Mouse (Mus musculus) embryonic facial prominence, embryonic 11.5 days (tissue): ENCODE data around the gene Shc1. TPM values are rescaled to one million over a fixed set of nuclear protein-coding genes. Genes with fewer than 3 reads are reported as not detected.

Experiments
- ATAC-seq: fragments of 200-750 bp; cut with Nextera tagmentation; replicated peaks from 2 replicates; pipeline ENCODE4 v1.8.0; 2017; ENCODE audit warnings: low read depth; ENCODE audit not compliant: insufficient number of reproducible peaks, low FRiP score, low TSS enrichment
- DNase-seq: peaks from one replicate; pipeline ENCODE4 v3.0.0-alpha.2; 2015; ENCODE audit warnings: low spot score
- H3K27ac ChIP-seq: fragments of 300-500 bp; sonication (generic); replicated peaks from 2 replicates; pipeline ENCODE4 v1.5.1; 2014; ENCODE audit warnings: mild to moderate bottlenecking, low read depth, low read length, control low read depth
- H3K27me3 ChIP-seq: fragments of 300-500 bp; sonication (generic); 2 replicates; pipeline ENCODE4 v1.6.1; 2014; ENCODE audit warnings: mild to moderate bottlenecking, low read length, moderate library complexity, mixed read lengths; ENCODE audit not compliant: control insufficient read depth, insufficient read depth
- H3K36me3 ChIP-seq: fragments of 300-500 bp; sonication (generic); replicated peaks from 2 replicates; pipeline ENCODE4 v1.6.1; 2014; ENCODE audit warnings: low read depth, mild to moderate bottlenecking, low read length, moderate library complexity, mixed read lengths; ENCODE audit not compliant: control insufficient read depth, insufficient read depth
- H3K4me1 ChIP-seq: fragments of 300-500 bp; sonication (generic); 2 replicates; pipeline ENCODE4 v1.6.1; 2014; ENCODE audit warnings: low read length, mixed read lengths; ENCODE audit not compliant: control insufficient read depth, insufficient read depth
- H3K4me2 ChIP-seq: fragments of 300-500 bp; sonication (generic); 2 replicates; pipeline ENCODE4 v1.6.1; 2014; ENCODE audit warnings: low read depth, mild to moderate bottlenecking, control low read depth, low read length, moderate library complexity
- H3K4me3 ChIP-seq: fragments of 300-500 bp; sonication (generic); 2 replicates; pipeline ENCODE4 v1.5.1; 2014; ENCODE audit warnings: low read depth, low read length, control low read depth
- H3K9ac ChIP-seq: fragments of 300-500 bp; sonication (generic); replicated peaks from 2 replicates; pipeline ENCODE4 v1.6.1; 2014; ENCODE audit warnings: mild to moderate bottlenecking, control low read depth, low read length
- H3K9me3 ChIP-seq: fragments of 300-500 bp; sonication (generic); replicated peaks from 2 replicates; pipeline ENCODE4 v1.6.1; 2016; ENCODE audit warnings: mild to moderate bottlenecking, low read length, inconsistent platforms, mixed read lengths; ENCODE audit not compliant: control insufficient read depth
- WGBS: fragments of 180-500 bp; shearing (Covaris S2); extraction: QIAGEN DNeasy Blood & Tissue Kit; methylation state at CpG from one replicate; pipeline ENCODE4 v1.1.7; 2014; 5-methylcytosine and 5-hydroxymethylcytosine counted together
- polyA plus RNA-seq: library from polyadenylated mRNA; unstranded; fragments of >200 nt; fragmentation: Nextera tagmentation; extraction: Ambion mirVana; gene quantifications from 2 replicates; pipeline ENCODE4 v1.2.1, GENCODE M21; 2014

The Shc1 gene
- polyA plus RNA-seq, 1 experiment from 2014 or later = 43.6 TPM

- Histone ChIP-seq H3K4me2 (no peak overlapping the region), H3K4me1 (peaks cover 2% of the 10 kb centered on the region; the same call in 1 of the 2 replicates), H3K27me3 (no peaks in the 10 kb centered on the region), H3K27ac (no peak overlapping the region), H3K36me3 (no peaks in the 10 kb centered on the region), H3K9me3 (no peaks in the 10 kb centered on the region), H3K4me3 (no peak overlapping the region), H3K9ac (no peak overlapping the region)
- 89% methylated on average over 11 of the region's 11 CpGs for WGBS
- ATAC-seq (no peak), DNase-seq (no peak)
Observed at GRCm38 (mm10) chr3:89381233-89381632, 37.0 kb upstream of the Shc1 start.

- DNase-seq = no peak
- Histone ChIP-seq H3K9me3 (no peaks in the 10 kb centered on the region), H3K4me2 (no peak overlapping the region), H3K27ac (no peak overlapping the region), H3K4me1 (peaks cover 5% of the 10 kb centered on the region), H3K36me3 (no peaks in the 10 kb centered on the region), H3K9ac (no peak overlapping the region), H3K4me3 (no peak overlapping the region), H3K27me3 (no peaks in the 10 kb centered on the region)
- WGBS = 81% methylated on average over 9 of the region's 9 CpGs
- ATAC-seq = no peak
Observed at GRCm38 (mm10) chr3:89382033-89382882, 36.0 kb upstream of the Shc1 start.

- H3K4me2 ChIP-seq = no peak overlapping the region
- no peak overlapping the region for H3K27ac ChIP-seq
- H3K36me3 ChIP-seq = no peaks in the 10 kb centered on the region
- ATAC-seq = no peak
- no peak for DNase-seq
- H3K27me3 ChIP-seq = no peaks in the 10 kb centered on the region
- H3K9ac ChIP-seq = no peak overlapping the region
- H3K9me3 ChIP-seq = no peaks in the 10 kb centered on the region
- H3K4me1 ChIP-seq = peaks cover 5% of the 10 kb centered on the region
- no peak overlapping the region for H3K4me3 ChIP-seq
- WGBS = 66% methylated on average over 5 of the region's 5 CpGs
Observed at GRCm38 (mm10) chr3:89382950-89383349, 35.3 kb upstream of the Shc1 start.

DNA sequence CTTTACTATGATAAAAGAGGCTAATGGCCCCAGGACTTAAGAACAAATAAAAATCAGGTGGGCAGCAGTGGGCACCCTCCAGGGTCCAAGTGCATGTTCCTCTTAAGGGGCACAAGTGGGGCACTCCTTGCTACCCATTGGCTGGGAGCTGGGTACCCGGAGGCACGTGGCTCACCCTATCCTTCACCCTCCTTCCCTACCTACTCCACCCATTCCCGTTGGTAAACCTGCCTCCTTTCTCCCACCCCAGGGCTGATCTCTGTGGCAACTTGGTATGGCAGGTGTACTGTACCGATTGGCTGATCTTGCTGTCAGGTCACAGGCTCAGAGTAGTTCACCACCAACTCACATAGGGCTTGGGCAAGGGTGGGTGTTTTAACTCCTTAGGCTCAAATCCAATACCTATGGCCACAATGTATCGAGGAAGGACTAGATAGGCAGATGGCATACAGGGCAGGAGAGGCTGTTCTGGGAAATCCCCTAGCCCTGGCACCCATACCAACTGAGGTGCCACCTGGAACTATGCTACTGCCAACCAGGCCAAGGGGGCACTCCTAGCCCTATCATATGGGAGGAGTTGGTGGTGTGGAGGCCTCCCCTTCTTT lies 34.5 kb upstream of the Shc1 start:
- ATAC-seq = no peak
- no peak overlapping the region for H3K27ac ChIP-seq
- peaks cover 3% of the 10 kb centered on the region; the same call in 1 of the 2 replicates for H3K4me1 ChIP-seq
- no peaks in the 10 kb centered on the region for H3K36me3 ChIP-seq
- no peak overlapping the region for H3K4me2 ChIP-seq
- no peaks in the 10 kb centered on the region for H3K27me3 ChIP-seq
- no peak overlapping the region for H3K9ac ChIP-seq
- no peak for DNase-seq
- no peaks in the 10 kb centered on the region for H3K9me3 ChIP-seq
- 83% methylated on average over 5 of the region's 5 CpGs for WGBS
- H3K4me3 ChIP-seq = no peak overlapping the region

- H3K9ac ChIP-seq = no peak overlapping the region
- no peak overlapping the region for H3K4me2 ChIP-seq
Observed at GRCm38 (mm10) chr3:89384331-89385076, 33.7 kb upstream of the Shc1 start.

GRCm38 (mm10) chr3:89385451-89385850 lies 32.8 kb upstream of the Shc1 start:
- Histone ChIP-seq H3K4me1 (peaks cover 2% of the 10 kb centered on the region; the same call in 1 of the 2 replicates), H3K9ac (no peak overlapping the region), H3K4me2 (no peak overlapping the region), H3K36me3 (no peaks in the 10 kb centered on the region), H3K9me3 (no peaks in the 10 kb centered on the region), H3K4me3 (no peak overlapping the region), H3K27me3 (no peaks in the 10 kb centered on the region), H3K27ac (no peak overlapping the region)
- 32% methylated on average over 11 of the region's 11 CpGs for WGBS
- DNase-seq = no peak
- no peak for ATAC-seq

More at GRCm38 (mm10) chr3:89384331-89385076, 33.7 kb upstream of the Shc1 start:
- Histone ChIP-seq H3K4me3 (no peak overlapping the region), H3K4me1 (peaks cover 2% of the 10 kb centered on the region; the same call in 1 of the 2 replicates), H3K27ac (no peak overlapping the region), H3K27me3 (no peaks in the 10 kb centered on the region), H3K9me3 (no peaks in the 10 kb centered on the region), H3K36me3 (no peaks in the 10 kb centered on the region)
- 59% methylated on average over 11 of the region's 12 CpGs for WGBS
- DNase-seq = no peak
- ATAC-seq = no peak

GRCm38 (mm10) chr3:89386438-89387420 lies 31.5 kb upstream of the Shc1 start:
- no peak for DNase-seq
- H3K27me3 ChIP-seq = peaks cover 7% of the 10 kb centered on the region
- WGBS = 38% methylated on average over 16 of the region's 17 CpGs
- H3K4me1 ChIP-seq = peaks cover 8% of the 10 kb centered on the region
- no peak overlapping the region for H3K9ac ChIP-seq
- H3K27ac ChIP-seq = no peak overlapping the region
- no peak overlapping the region for H3K4me2 ChIP-seq
- no peaks in the 10 kb centered on the region for H3K36me3 ChIP-seq
- H3K4me3 ChIP-seq = no peak overlapping the region
- no peak for ATAC-seq
- no peaks in the 10 kb centered on the region for H3K9me3 ChIP-seq
